Mouse (Mus musculus): ENCODE data around the gene D11Wsu47e. TPM values are rescaled to one million over a fixed set of nuclear protein-coding genes. Genes with fewer than 3 reads are reported as not detected.

The D11Wsu47e gene
- 8.0 and 8.4 TPM in 2 replicates for polyA plus RNA-seq (2011; ENCODE audit: insufficient read depth, insufficient read length, low replicate concordance, missing spikeins)

DNA sequence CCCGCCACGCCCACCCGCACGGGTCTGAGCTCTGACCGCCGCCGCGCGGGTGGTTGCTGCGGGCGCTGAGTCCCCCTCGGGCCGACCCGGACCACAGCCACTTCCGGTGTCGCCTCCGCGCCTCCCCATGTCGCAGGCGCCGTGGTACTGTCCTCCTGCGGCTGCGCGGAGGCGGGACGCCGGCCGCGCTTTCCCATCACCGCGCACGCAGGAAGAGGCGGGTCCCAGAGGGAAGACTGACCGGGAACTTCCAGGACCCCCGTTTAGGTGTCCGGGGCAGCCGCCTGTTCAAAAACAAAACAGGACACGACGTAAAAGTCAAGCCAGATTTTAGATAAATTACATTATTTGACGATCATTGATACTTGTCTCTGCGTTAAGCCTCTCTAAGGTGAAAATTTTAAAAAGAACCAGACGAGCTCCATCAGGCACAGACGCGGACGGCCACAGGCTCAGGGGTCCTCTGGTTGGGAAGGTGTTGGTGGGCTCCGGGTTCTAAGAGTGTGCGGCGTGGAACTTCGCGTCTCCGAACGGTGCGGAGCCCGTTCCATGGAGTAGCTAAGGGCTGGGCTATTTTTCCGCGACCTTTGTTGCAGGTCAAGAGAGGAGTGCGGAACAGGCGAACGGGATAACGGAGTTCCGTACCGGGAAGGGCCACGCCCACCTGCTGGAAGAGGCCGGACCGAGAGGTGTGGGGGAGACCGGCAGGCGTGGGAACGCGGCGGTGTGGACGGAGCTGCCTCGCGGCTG is at the start of gene D11Wsu47e, which contains the start of gene Fam104a:
Gene D11Wsu47e, plus strand, starts transcription at position 456 of the 750 bp plus-strand sequence.
Gene Fam104a, minus strand, starts transcription at position 199 of the 750 bp plus-strand sequence.
- TF ChIP-seq POLR2A (IDR thresholded peaks at IDR 0.05; ENCODE audit: borderline replicate concordance, control insufficient read depth, low read depth, low read length) (peak; percentile 80; the same call in 1 of the 2 replicates), CTCF (IDR thresholded peaks at IDR 0.05; ENCODE audit: control insufficient read depth, insufficient read depth, low read length) (no peak)
- peak within 1 kb of the TSS; percentile 98 for H3K27ac ChIP-seq (ENCODE audit: control insufficient read depth, insufficient read depth, low read depth, low read length, poor library complexity)
- H3K4me1 ChIP-seq (ENCODE audit: control insufficient read depth, insufficient read depth, low read length): no peaks in the 10 kb centered on the region; the same call in 1 of the 2 replicates
- WGBS: under 1% methylated on average over 62 of the region's 73 CpGs
- H3K4me3 ChIP-seq (replicated peaks; ENCODE audit: control insufficient read depth, low read depth, low read length): peak within 1 kb of the TSS; percentile 93

DNA sequence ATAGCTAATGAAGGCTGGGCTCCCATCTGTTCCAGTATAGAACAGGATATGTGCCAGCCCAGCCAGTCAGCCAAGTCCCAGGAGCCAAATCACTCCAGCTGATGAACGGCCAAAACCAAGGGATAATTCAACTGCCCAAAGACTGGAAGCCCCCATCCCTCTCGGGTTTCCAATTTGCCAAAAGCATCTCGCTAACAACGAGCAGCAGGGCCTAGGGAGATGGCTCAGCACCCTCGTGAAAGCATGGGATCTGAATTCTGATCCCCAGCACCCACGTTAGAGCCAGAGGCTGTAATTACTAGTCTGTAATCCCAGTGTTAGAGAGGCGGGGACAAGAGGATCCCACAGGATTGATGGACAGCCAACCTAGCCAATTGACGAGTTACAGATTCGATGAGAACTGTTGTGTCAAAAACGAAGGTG is 49.5 kb upstream of the D11Wsu47e start:
- Histone ChIP-seq H3K4me3 (replicated peaks; ENCODE audit: control insufficient read depth, low read depth, low read length) (no peak overlapping the region), H3K27ac (ENCODE audit: control insufficient read depth, insufficient read depth, low read depth, low read length, poor library complexity) (no peak overlapping the region), H3K4me1 (ENCODE audit: control insufficient read depth, insufficient read depth, low read length) (no peaks in the 10 kb centered on the region)
- TF ChIP-seq POLR2A (IDR thresholded peaks at IDR 0.05; ENCODE audit: borderline replicate concordance, control insufficient read depth, low read depth, low read length): no peak
- 81% methylated on average over 10 of the region's 10 CpGs for WGBS

DNA sequence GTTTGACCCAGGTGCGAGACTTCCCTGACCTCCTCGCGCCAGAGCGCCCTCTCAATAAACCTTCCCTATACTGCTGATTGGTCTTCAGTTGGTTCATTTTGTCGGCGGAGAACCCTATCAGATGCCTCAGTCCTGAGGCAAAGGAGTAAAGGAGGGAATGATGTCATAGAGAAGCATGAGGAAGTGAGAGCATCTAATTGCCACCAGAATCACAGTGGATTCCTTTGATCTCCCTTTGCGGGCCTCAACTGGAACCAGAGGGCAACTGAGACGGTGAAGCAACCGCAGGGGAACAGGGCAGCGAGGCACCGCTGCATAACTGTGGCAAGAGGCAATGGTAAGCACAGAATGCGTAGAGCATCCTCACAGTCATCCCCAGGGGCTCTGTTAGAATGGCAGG is 45.5 kb upstream of the D11Wsu47e start:
- 76% methylated on average over 12 of the region's 12 CpGs for WGBS
- TF ChIP-seq POLR2A (IDR thresholded peaks at IDR 0.05; ENCODE audit: borderline replicate concordance, control insufficient read depth, low read depth, low read length) (no peak), CTCF (IDR thresholded peaks at IDR 0.05; ENCODE audit: control insufficient read depth, insufficient read depth, low read length) (no peak)
- H3K27ac ChIP-seq (ENCODE audit: control insufficient read depth, insufficient read depth, low read depth, low read length, poor library complexity): no peak overlapping the region
- no peak overlapping the region for H3K4me3 ChIP-seq (replicated peaks; ENCODE audit: control insufficient read depth, low read depth, low read length)
- H3K4me1 ChIP-seq (ENCODE audit: control insufficient read depth, insufficient read depth, low read length): no peaks in the 10 kb centered on the region

DNA sequence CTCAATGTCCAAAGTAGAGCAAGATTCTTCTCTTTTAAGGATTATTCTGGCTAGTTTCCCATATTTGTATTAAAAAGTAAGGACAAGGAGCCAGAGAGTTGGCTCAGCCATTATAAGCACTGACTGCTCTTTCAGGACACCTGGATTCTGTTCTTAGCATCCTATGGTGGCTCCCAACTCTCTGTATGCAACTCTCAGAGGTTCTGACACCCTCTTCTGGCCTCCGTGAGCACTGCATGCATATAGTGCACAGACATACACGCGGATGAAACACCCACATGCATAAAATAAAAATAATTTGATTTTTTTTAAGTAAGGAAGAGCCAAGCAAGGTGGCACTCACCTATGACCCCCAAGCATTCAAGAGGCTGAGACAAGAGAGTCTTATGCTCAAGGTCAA is 39.0 kb upstream of the D11Wsu47e start:
- no peak overlapping the region for H3K4me3 ChIP-seq (replicated peaks; ENCODE audit: control insufficient read depth, low read depth, low read length)
- peaks cover 2% of the 10 kb centered on the region; the same call in 1 of the 2 replicates for H3K4me1 ChIP-seq (ENCODE audit: control insufficient read depth, insufficient read depth, low read length)
- 85% methylated on average over 3 of the region's 3 CpGs for WGBS
- no peak overlapping the region for H3K27ac ChIP-seq (ENCODE audit: control insufficient read depth, insufficient read depth, low read depth, low read length, poor library complexity)
- TF ChIP-seq POLR2A (IDR thresholded peaks at IDR 0.05; ENCODE audit: borderline replicate concordance, control insufficient read depth, low read depth, low read length) (no peak), CTCF (IDR thresholded peaks at IDR 0.05; ENCODE audit: control insufficient read depth, insufficient read depth, low read length) (no peak)

DNA sequence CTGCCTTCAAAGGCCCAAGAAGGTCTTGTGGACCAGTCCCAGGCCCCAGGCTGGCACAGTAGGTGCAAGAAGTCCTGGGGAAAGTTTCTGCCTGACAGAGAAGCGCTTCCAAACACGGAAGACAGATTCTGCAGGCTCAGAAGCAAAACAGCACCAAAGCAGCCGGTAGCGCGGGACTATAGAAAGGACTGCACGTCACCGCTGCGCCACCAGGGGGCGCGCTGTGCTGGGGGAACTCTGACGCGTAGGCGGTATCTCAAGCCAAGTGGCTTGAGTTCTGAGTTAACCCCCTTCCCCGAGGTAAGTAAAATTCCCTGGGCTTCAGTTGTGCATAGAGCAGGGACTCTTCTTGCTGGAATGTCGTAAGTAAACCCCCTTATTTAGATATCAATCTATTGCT is 36.1 kb upstream of the D11Wsu47e start:
- H3K4me3 ChIP-seq (replicated peaks; ENCODE audit: control insufficient read depth, low read depth, low read length): no peak overlapping the region

DNA sequence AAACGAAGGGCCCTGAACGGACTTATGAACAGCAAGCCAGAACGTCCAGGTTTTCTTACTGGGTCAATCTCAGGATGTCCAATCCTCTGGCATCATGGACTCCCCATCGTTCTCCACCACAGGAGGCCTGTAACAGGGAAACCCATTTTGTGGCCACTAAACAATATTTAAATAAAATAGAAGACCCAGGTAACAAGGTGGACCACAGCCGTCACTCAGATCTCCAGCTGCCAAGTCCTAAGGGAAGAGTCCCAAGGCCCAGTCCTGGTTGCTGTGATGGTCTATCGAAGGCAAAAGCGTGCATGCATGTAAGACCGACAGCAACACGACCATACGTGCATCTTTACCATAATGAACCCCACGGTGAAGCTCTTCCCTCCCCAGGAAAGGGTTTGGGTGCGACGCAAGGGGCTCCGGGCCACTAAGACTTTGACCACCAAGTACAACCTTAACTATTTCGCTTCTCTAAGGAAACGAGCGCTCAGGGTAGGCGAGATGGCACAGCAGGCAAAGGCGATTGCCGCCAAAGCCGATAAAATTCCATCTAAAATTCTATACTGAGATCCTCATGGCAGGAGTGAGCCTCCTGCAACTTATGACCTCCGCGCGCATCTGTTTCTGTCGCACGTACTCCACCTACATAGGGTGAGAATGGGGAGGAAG is 35.4 kb upstream of the D11Wsu47e start, which contains the start of gene Cog1:
Gene Cog1, plus strand, starts transcription at position 480 of the 663 bp plus-strand sequence.
- no peak for TF ChIP-seq CTCF (IDR thresholded peaks at IDR 0.05; ENCODE audit: control insufficient read depth, insufficient read depth, low read length)
- TF ChIP-seq POLR2A (IDR thresholded peaks at IDR 0.05; ENCODE audit: borderline replicate concordance, control insufficient read depth, low read depth, low read length): no peak
- 48% methylated on average over 26 of the region's 26 CpGs for WGBS

More for the DNA sequence above, 36.1 kb upstream of the D11Wsu47e start:
- Histone ChIP-seq H3K4me1 (ENCODE audit: control insufficient read depth, insufficient read depth, low read length) (peaks cover 3% of the 10 kb centered on the region; the same call in 1 of the 2 replicates), H3K27ac (ENCODE audit: control insufficient read depth, insufficient read depth, low read depth, low read length, poor library complexity) (no peak overlapping the region)
- 3% methylated on average over 15 of the region's 15 CpGs for WGBS
- TF ChIP-seq POLR2A (IDR thresholded peaks at IDR 0.05; ENCODE audit: borderline replicate concordance, control insufficient read depth, low read depth, low read length): 0 out of 2 replicates have a peak, but pooled peaks have one; percentile 13
- TF ChIP-seq CTCF (IDR thresholded peaks at IDR 0.05; ENCODE audit: control insufficient read depth, insufficient read depth, low read length): peak; percentile 98

DNA sequence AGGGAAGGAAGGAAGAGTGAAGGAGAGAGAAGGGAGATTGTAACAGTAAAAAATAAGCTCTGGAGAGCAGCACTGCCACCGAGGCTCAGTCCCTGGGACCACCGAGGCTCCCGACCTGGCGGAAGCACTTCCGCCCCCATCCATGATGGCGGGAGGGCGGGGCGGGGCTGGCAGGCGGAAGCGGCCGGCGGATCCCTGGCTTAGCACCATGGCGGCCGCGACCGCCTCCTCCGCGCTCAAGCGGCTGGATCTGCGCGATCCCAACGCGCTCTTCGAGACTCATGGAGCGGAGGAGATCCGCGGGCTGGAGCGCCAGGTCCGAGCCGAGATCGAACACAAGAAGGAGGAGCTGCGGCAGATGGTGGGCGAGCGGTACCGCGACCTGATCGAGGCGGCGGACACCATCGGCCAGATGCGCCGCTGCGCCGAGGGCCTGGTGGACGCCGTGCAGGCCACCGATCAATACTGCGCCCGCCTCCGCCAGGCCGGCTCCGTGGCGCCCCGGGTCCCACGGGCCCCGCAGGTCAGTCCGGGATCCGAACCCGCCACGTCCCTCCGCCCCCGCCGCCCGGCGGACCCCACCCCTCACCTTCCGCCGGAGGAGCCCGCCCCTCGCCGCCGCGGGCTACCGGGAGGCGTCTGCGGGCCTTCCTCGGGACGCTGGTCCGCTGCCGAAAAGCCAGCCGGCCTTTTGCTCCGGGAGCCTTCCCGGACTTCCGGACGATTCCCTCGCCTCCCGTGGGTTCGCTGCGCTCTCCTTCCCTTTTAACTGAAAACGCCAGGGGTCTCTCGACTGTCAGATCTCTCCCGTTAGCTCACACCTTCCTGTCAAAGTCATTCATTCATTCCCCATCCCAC is 34.6 kb upstream of the D11Wsu47e start, which contains the start of gene Slc39a11:
Gene Slc39a11, minus strand, starts transcription at position 727 of the 858 bp plus-strand sequence.
- Histone ChIP-seq H3K4me1 (ENCODE audit: control insufficient read depth, insufficient read depth, low read length) (peaks cover 3% of the 10 kb centered on the region; the same call in 1 of the 2 replicates), H3K27ac (ENCODE audit: control insufficient read depth, insufficient read depth, low read depth, low read length, poor library complexity) (peak within 1 kb of the TSS; percentile 69), H3K4me3 (replicated peaks; ENCODE audit: control insufficient read depth, low read depth, low read length) (peak within 1 kb of the TSS; percentile 95)
- peak; percentile 89; the same call in 1 of the 2 replicates for TF ChIP-seq POLR2A (IDR thresholded peaks at IDR 0.05; ENCODE audit: borderline replicate concordance, control insufficient read depth, low read depth, low read length)
- no peak for TF ChIP-seq CTCF (IDR thresholded peaks at IDR 0.05; ENCODE audit: control insufficient read depth, insufficient read depth, low read length)
- WGBS: under 1% methylated on average over 89 of the region's 91 CpGs

More for the DNA sequence above, 35.4 kb upstream of the D11Wsu47e start, which contains the start of gene Cog1:
- H3K4me3 ChIP-seq (replicated peaks; ENCODE audit: control insufficient read depth, low read depth, low read length): peak within 1 kb of the TSS; percentile 95
- peaks cover 3% of the 10 kb centered on the region; the same call in 1 of the 2 replicates for H3K4me1 ChIP-seq (ENCODE audit: control insufficient read depth, insufficient read depth, low read length)
- H3K27ac ChIP-seq (ENCODE audit: control insufficient read depth, insufficient read depth, low read depth, low read length, poor library complexity): peak within 1 kb of the TSS; percentile 66
